9 mouse cellular contexts compared by ENCODE assay signal in genomic region chr13:51756019-51756418, GRCm38 (mm10). TPM values are rescaled to one million over a fixed set of nuclear protein-coding genes. Genes with fewer than 3 reads are reported as not detected.
A peak's percentile ranks its signal among the peaks of the same experiment; 100 is the strongest.
DNase-seq lines count a peak whose midpoint lies in the region; ATAC-seq and TF ChIP-seq lines count a peak whose summit lies in the region.
"Had no signal": no experiment of that assay in that cellular context is flagged by ENCODE, and none has a peak within 500 bp of the region (broad histone marks: within the 10 kb centered on the region; RNA-seq: fewer than 3 reads in every experiment).

No protein-coding gene starts in this region.

- no peak for TF ChIP-seq CTCF in cerebellum, adult 2 months (IDR thresholded peaks at IDR 0.05; ENCODE audit: borderline replicate concordance, insufficient read depth, low read depth, low read length)

- no peak overlapping the region for H3K4me3 ChIP-seq in cerebellum, adult 2 months (replicated peaks; ENCODE audit: insufficient read depth, low read depth, low read length)
- no peak overlapping the region for H3K4me3 ChIP-seq in hindbrain, embryonic 16.5 days (ENCODE audit: low read length)
- H3K4me3 ChIP-seq in hindbrain, embryonic 12.5 days: no peak overlapping the region
- no peak overlapping the region for H3K4me3 ChIP-seq in ES-E14 (ENCODE audit: insufficient read depth in 1 of 2, low read depth in 1 of 2, low read length in 2 of 2, poor library complexity in 1 of 2, severe bottlenecking in 1 of 2)
- no peak overlapping the region for H3K4me3 ChIP-seq in liver, embryonic 12.5 days
- H3K4me3 ChIP-seq: midbrain, embryonic 12.5 days had no signal

- no peaks in the 10 kb centered on the region for H3K27me3 ChIP-seq in cerebellum, adult 2 months (ENCODE audit: control insufficient read depth, insufficient read depth, low read length)
- no peaks in the 10 kb centered on the region for H3K27me3 ChIP-seq in hindbrain, embryonic 16.5 days (replicated peaks; ENCODE audit: control insufficient read depth, insufficient read depth, low read length)
- H3K27me3 ChIP-seq in hindbrain, embryonic 12.5 days: no peaks in the 10 kb centered on the region
- no peaks in the 10 kb centered on the region for H3K27me3 ChIP-seq in liver, embryonic 12.5 days (replicated peaks)
- H3K27me3 ChIP-seq: midbrain, embryonic 12.5 days had no signal

- no peak for TF ChIP-seq POLR2A in cerebellum, adult 2 months (IDR thresholded peaks at IDR 0.05; ENCODE audit: borderline replicate concordance, insufficient read depth, low read length)

- H3K27ac ChIP-seq in cerebellum, adult 2 months (ENCODE audit: insufficient read depth, low read length): peak overlapping the region; percentile 4
- peak overlapping the region; percentile 39; the same call in 1 of the 2 replicates for H3K27ac ChIP-seq in hindbrain, embryonic 16.5 days (ENCODE audit: low read depth, low read length)
- no peak overlapping the region for H3K27ac ChIP-seq in hindbrain, embryonic 12.5 days
- peak overlapping the region; percentile 47; the same call in 1 of the 2 replicates for H3K27ac ChIP-seq in ES-E14 (ENCODE audit: insufficient read depth, low read depth, low read length, poor library complexity, severe bottlenecking)
- H3K27ac ChIP-seq in liver, embryonic 12.5 days: peak overlapping the region; percentile 80
- H3K27ac ChIP-seq: midbrain, embryonic 12.5 days had no signal

- H3K4me1 ChIP-seq in cerebellum, adult 2 months (ENCODE audit: control insufficient read depth, insufficient read depth, low read length): peaks cover 49% of the 10 kb centered on the region
- peaks cover 25% of the 10 kb centered on the region for H3K4me1 ChIP-seq in hindbrain, embryonic 16.5 days (ENCODE audit: control insufficient read depth, insufficient read depth, low read depth, low read length)
- peaks cover 42% of the 10 kb centered on the region for H3K4me1 ChIP-seq in hindbrain, embryonic 12.5 days
- H3K4me1 ChIP-seq in ES-E14 (ENCODE audit: control insufficient read depth in 2 of 2, insufficient read depth in 2 of 2, low read length in 2 of 2, poor library complexity in 1 of 2): peaks cover 2 to 58% of the 10 kb centered on the region in 2 experiments; a peak in 3 of 4 replicates
- H3K4me1 ChIP-seq in liver, embryonic 12.5 days: peaks cover 85% of the 10 kb centered on the region

- ATAC-seq in hindbrain, embryonic 16.5 days: no peak
- ATAC-seq in hindbrain, embryonic 12.5 days (ENCODE audit: low FRiP score): no peak
- ATAC-seq in liver, embryonic 12.5 days: no peak
- no peak for ATAC-seq in granulocyte monocyte progenitor cell, adult 5-6 weeks (replicated peaks; ENCODE audit: poor library complexity, severe bottlenecking)

- no peak overlapping the region for H3K9ac ChIP-seq in hindbrain, embryonic 16.5 days (ENCODE audit: low read depth, low read length)
- no peak overlapping the region for H3K9ac ChIP-seq in hindbrain, embryonic 12.5 days
- H3K9ac ChIP-seq in ES-E14 (ENCODE audit: insufficient read depth, low read depth, low read length, poor library complexity, severe bottlenecking): peak overlapping the region; percentile 14; the same call in 1 of the 2 replicates
- H3K9ac ChIP-seq in liver, embryonic 12.5 days: peak overlapping the region; percentile 33; the same call in 1 of the 2 replicates
- H3K9ac ChIP-seq: midbrain, embryonic 12.5 days had no signal

- WGBS in cerebellum, adult 2 months: 83% methylated on average over 9 of the region's 9 CpGs
- 57% methylated on average over 9 of the region's 9 CpGs for WGBS in hindbrain, embryonic 16.5 days
- 77% methylated on average over 9 of the region's 9 CpGs for WGBS in hindbrain, embryonic 12.5 days
- 83% methylated on average over 9 of the region's 9 CpGs for WGBS in liver, embryonic 12.5 days (ENCODE audit: insufficient replicate concordance)

- H3K4me2 ChIP-seq in hindbrain, embryonic 16.5 days (ENCODE audit: low read length): no peak overlapping the region
- no peak overlapping the region for H3K4me2 ChIP-seq in hindbrain, embryonic 12.5 days (replicated peaks)
- H3K4me2 ChIP-seq in liver, embryonic 12.5 days: peak overlapping the region; percentile 32
- H3K4me2 ChIP-seq: midbrain, embryonic 12.5 days had no signal

- H3K9me3 ChIP-seq in hindbrain, embryonic 16.5 days (ENCODE audit: control insufficient read depth, low read length): no peaks in the 10 kb centered on the region
- H3K9me3 ChIP-seq in hindbrain, embryonic 12.5 days (replicated peaks): no peaks in the 10 kb centered on the region
- no peaks in the 10 kb centered on the region for H3K9me3 ChIP-seq in ES-E14 (ENCODE audit: control insufficient read depth, insufficient read depth, low read depth, low read length)
- no peaks in the 10 kb centered on the region for H3K9me3 ChIP-seq in liver, embryonic 12.5 days (replicated peaks)
- H3K9me3 ChIP-seq: midbrain, embryonic 12.5 days had no signal

- no peak for DNase-seq in cerebellum, adult 2 months
- no peak for DNase-seq in cerebellum, adult 18-20 months
- no peak for DNase-seq in ES-E14 (ENCODE audit: low read depth, low spot score)
- no peak for DNase-seq in right cerebral cortex, postnatal 14 days

- no peaks in the 10 kb centered on the region for H3K36me3 ChIP-seq in hindbrain, embryonic 16.5 days (ENCODE audit: control insufficient read depth, insufficient read depth, low read length)
- no peaks in the 10 kb centered on the region for H3K36me3 ChIP-seq in hindbrain, embryonic 12.5 days
- H3K36me3 ChIP-seq in ES-E14 (ENCODE audit: control insufficient read depth, insufficient read depth, low read length, poor library complexity, severe bottlenecking): no peaks in the 10 kb centered on the region; the same call in 1 of the 2 replicates
- no peaks in the 10 kb centered on the region for H3K36me3 ChIP-seq in liver, embryonic 12.5 days
- H3K36me3 ChIP-seq: midbrain, embryonic 12.5 days had no signal

- in situ Hi-C loops in ES-E14 (cut with MboI; ENCODE audit: low sequenced_read_pairs in 2 of 2, unreplicated experiment in 2 of 2): no loop called here

TF ChIP-seq in ES-E14, 5 proteins besides CTCF, POLR2A, EP300 and RAD21:
- TF ChIP-seq ZC3H11A (IDR thresholded peaks at IDR 0.05; ENCODE audit: borderline replicate concordance, low read depth, low read length) (no peak), CHD2 (IDR thresholded peaks at IDR 0.05; ENCODE audit: low read depth, low read length) (no peak), ZNF384 (IDR thresholded peaks at IDR 0.05; ENCODE audit: low read depth, low read length) (no peak), MAFK (IDR thresholded peaks at IDR 0.05; ENCODE audit: insufficient read depth, low read depth, low read length) (no peak), HCFC1 (IDR thresholded peaks at IDR 0.05; ENCODE audit: borderline replicate concordance, insufficient read depth, low read length) (no peak)

RNA-seq across cellular contexts. Expression of gene Sema4d, which starts 37.5 kb away (rescaled TPM):
- polyA plus RNA-seq in cerebellum, adult 2 months (2012; rRNA removed): 111 and 116 TPM in 2 replicates
- 14.3 and 17.9 TPM in 2 replicates for polyA plus RNA-seq in hindbrain, embryonic 16.5 days (2015; fragmentation: Nextera tagmentation; extraction: Ambion mirVana)
- 7.2 and 7.7 TPM in 2 replicates for polyA plus RNA-seq in hindbrain, embryonic 12.5 days (2016; fragmentation: Nextera tagmentation; extraction: Ambion mirVana)
- 25.1 and 33.4 TPM in 2 replicates for total RNA-seq in ES-E14 (2012; rRNA removed)
- polyA plus RNA-seq in liver, embryonic 12.5 days (2016; fragmentation: Nextera tagmentation; extraction: Ambion mirVana): 10.8 TPM in 2 replicates
- 31.5 and 32.8 TPM in 2 replicates for total RNA-seq in granulocyte monocyte progenitor cell, adult 5-6 weeks (2014; fragmentation: Nextera tagmentation)
- 8.3 and 9.9 TPM in 2 replicates for total RNA-seq in granulocyte monocyte progenitor cell, adult 5-6 weeks (2017)

Comparison
In these comparisons a context has a peak if more than half of its experiments do, and no peak if none do; other contexts are left out.
1. H3K9ac ChIP-seq: peak in ES-E14 (single experiment) and liver, embryonic 12.5 days (single experiment); none in hindbrain, embryonic 16.5 days (single experiment) and hindbrain, embryonic 12.5 days (single experiment).